Mouse (Mus musculus) C2C12 (cell line): ENCODE measurements around the gene Slc5a12.

ENCODE experiments used
- CEBPB ChIP-seq: IDR thresholded peaks from one replicate; pipeline ENCODE4 v1.6.1; 2011; ENCODE audit warnings: low read depth, mild to moderate bottlenecking, control low read depth, moderate library complexity
- CTCF ChIP-seq: IDR thresholded peaks from one replicate; pipeline ENCODE4 v1.5.1; 2011; ENCODE audit not compliant: control insufficient read depth, insufficient read depth, insufficient read length
- MYOD1 ChIP-seq: IDR thresholded peaks from one replicate; pipeline ENCODE4 v1.6.1; 2011; ENCODE audit warnings: low read depth; ENCODE audit not compliant: control insufficient read depth, insufficient read length
- USF1 ChIP-seq: IDR thresholded peaks from one replicate; pipeline ENCODE4 v1.6.1; 2011; ENCODE audit warnings: low read depth, mild to moderate bottlenecking, control low read depth, moderate library complexity

- TF ChIP-seq CTCF (no peak), USF1 (no peak), MYOD1 (no peak), CEBPB (no peak)
Measured at GRCm38 (mm10) chr2:110586692-110587091, 10.4 kb upstream of the Slc5a12 start.
